Comparison of ENCODE assay signal across 8 mouse cellular contexts in genomic region chr2:153778638-153779362, GRCm38 (mm10). TPM values are rescaled to one million over a fixed set of nuclear protein-coding genes. Genes with fewer than 3 reads are reported as not detected.
DNase-seq lines count a peak whose midpoint lies in the region; ATAC-seq lines count a peak whose summit lies in the region.

No protein-coding gene starts in this region.

- H3K9me3 ChIP-seq in hindbrain, embryonic 14.5 days (ENCODE audit: control insufficient read depth, low read length): 0 out of 2 replicates have a peak, but pooled peaks cover under 1% of the 10 kb centered on the region

- no peaks in the 10 kb centered on the region for H3K27me3 ChIP-seq in hindbrain, embryonic 14.5 days (ENCODE audit: control insufficient read depth, insufficient read depth, low read length)

- DNase-seq in MEL-GATA-1-ER (ENCODE audit: extremely low read depth, low read depth): peak; percentile 58
- peak; percentile 68 to 78 for DNase-seq in cerebellum, postnatal 10 days
- DNase-seq in frontal cortex, postnatal 36 days (ENCODE audit: low spot score in 2 of 2): peak; percentile 51 to 53
- peak; percentile 51 for DNase-seq in hindbrain, embryonic 14.5 days (ENCODE audit: low spot score)
- DNase-seq in layer of hippocampus, postnatal 36 days: peak; percentile 45 to 51
- DNase-seq in lung, postnatal 36 days: peak; percentile 88
- peak; percentile 84 for DNase-seq in retina, postnatal 1 day
- peak; percentile 91 to 92 for DNase-seq in thymus, postnatal 36 days

- ATAC-seq in hindbrain, embryonic 14.5 days (ENCODE audit: low FRiP score): peak; percentile 76; the same call in 1 of the 2 replicates

- H3K4me1 ChIP-seq in hindbrain, embryonic 14.5 days (replicated peaks; ENCODE audit: control insufficient read depth, insufficient read depth, low read length): peaks cover 5% of the 10 kb centered on the region; the same call in 1 of the 2 replicates

- H3K9ac ChIP-seq in hindbrain, embryonic 14.5 days: peak overlapping the region; percentile 49; the same call in 1 of the 2 replicates

- peak overlapping the region; percentile 61 for H3K4me2 ChIP-seq in hindbrain, embryonic 14.5 days (replicated peaks)

- peak overlapping the region; percentile 26 for H3K4me3 ChIP-seq in hindbrain, embryonic 14.5 days (replicated peaks; ENCODE audit: low read length)

- 14% methylated on average over 24 of the region's 24 CpGs for WGBS in hindbrain, embryonic 14.5 days

- no peak overlapping the region for H3K27ac ChIP-seq in hindbrain, embryonic 14.5 days

- peaks cover 4% of the 10 kb centered on the region; the same call in 1 of the 2 replicates for H3K36me3 ChIP-seq in hindbrain, embryonic 14.5 days (replicated peaks; ENCODE audit: control insufficient read depth, insufficient read depth)

RNA-seq across cellular contexts. Expression of gene Efcab8, which starts 0.9 kb away (rescaled TPM):
- not detected in 2 replicates for polyA plus RNA-seq in hindbrain, embryonic 14.5 days (2014; fragmentation: Nextera tagmentation; extraction: Ambion mirVana)
- total RNA-seq in layer of hippocampus, postnatal 36 days (2021): under 1 TPM; 0.07 to 0.40 TPM

RNA-seq across cellular contexts. Expression of gene Mapre1, which starts 37.7 kb away (rescaled TPM):
- polyA plus RNA-seq in hindbrain, embryonic 14.5 days (2014; fragmentation: Nextera tagmentation; extraction: Ambion mirVana): 394 and 421 TPM in 2 replicates
- total RNA-seq in layer of hippocampus, postnatal 36 days (2021): 10 to 100 TPM; 84.1 to 92.7 TPM
